In the genomic region with DNA sequence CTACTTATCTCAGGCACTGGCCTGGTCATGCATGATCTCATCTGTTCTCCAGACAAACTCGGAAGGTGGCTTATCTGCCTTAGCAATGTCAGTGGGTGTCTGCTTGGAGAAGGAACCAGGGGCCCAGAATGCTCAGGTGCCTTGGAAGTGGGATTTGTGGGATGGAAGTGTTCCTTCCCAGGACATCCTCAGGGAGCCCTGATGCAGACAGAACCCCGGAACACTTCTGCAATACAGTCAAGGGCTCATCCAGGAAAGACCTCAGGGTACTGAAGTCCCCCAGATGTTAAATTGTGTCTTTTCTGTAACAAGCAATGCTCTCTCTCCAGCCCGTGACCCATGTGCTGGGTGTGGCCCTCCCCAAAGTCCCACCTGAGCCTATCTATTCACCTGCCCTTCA, we compare ENCODE assay signal across 28 mouse cellular contexts.
"Had no signal": no experiment of that assay in that cellular context is flagged by ENCODE, and none has a peak within 500 bp of the region (broad histone marks: within the 10 kb centered on the region; RNA-seq: fewer than 3 reads in every experiment).

No protein-coding gene starts in this region.

- DNase-seq: left cerebral cortex, postnatal 4 days; liver; liver, embryonic 13.5 days; liver, postnatal 0 days; lung, adult 18-20 months; lung, adult 2 months; lung, embryonic 14.5 days; lung, postnatal 10 days; lung, postnatal 14 days; lung, postnatal 36 days; lung, postnatal 4 days; midbrain, embryonic 14.5 days had no signal

- H3K27me3 ChIP-seq: limb, embryonic 12.5 days; limb, embryonic 13.5 days; limb, embryonic 15.5 days; liver, embryonic 12.5 days; liver, embryonic 13.5 days; liver, embryonic 15.5 days; lung, embryonic 15.5 days; megakaryocyte, embryonic 14.5 days; midbrain, embryonic 12.5 days; midbrain, embryonic 13.5 days; midbrain, embryonic 15.5 days; neural tube, embryonic 12.5 days had no signal

- H3K4me1 ChIP-seq: limb, embryonic 10.5 days; limb, embryonic 12.5 days; limb, embryonic 13.5 days; limb, embryonic 15.5 days; liver, embryonic 12.5 days; liver, embryonic 13.5 days; liver, embryonic 15.5 days; lung, embryonic 15.5 days; megakaryocyte, embryonic 14.5 days; midbrain, embryonic 10.5 days; midbrain, embryonic 12.5 days; midbrain, embryonic 13.5 days; midbrain, embryonic 15.5 days; neural tube, embryonic 12.5 days had no signal

- H3K36me3 ChIP-seq: limb, embryonic 10.5 days; limb, embryonic 12.5 days; limb, embryonic 13.5 days; limb, embryonic 15.5 days; liver, embryonic 12.5 days; liver, embryonic 13.5 days; liver, embryonic 15.5 days; lung, embryonic 15.5 days; midbrain, embryonic 10.5 days; midbrain, embryonic 12.5 days; midbrain, embryonic 13.5 days; midbrain, embryonic 15.5 days; neural tube, embryonic 12.5 days had no signal

- H3K9me3 ChIP-seq: limb, embryonic 10.5 days; limb, embryonic 12.5 days; limb, embryonic 15.5 days; liver, embryonic 12.5 days; liver, embryonic 13.5 days; liver, embryonic 15.5 days; lung, embryonic 15.5 days; midbrain, embryonic 10.5 days; midbrain, embryonic 12.5 days; midbrain, embryonic 13.5 days; midbrain, embryonic 15.5 days; neural tube, embryonic 12.5 days had no signal

- H3K27ac ChIP-seq: limb, embryonic 10.5 days; limb, embryonic 12.5 days; limb, embryonic 13.5 days; limb, embryonic 15.5 days; liver, embryonic 12.5 days; liver, embryonic 13.5 days; liver, embryonic 14.5 days; liver, embryonic 15.5 days; lung, embryonic 15.5 days; macrophage; midbrain, embryonic 10.5 days; midbrain, embryonic 12.5 days; midbrain, embryonic 13.5 days; midbrain, embryonic 15.5 days; neural tube, embryonic 12.5 days had no signal

- H3K4me3 ChIP-seq: limb, embryonic 10.5 days; limb, embryonic 12.5 days; limb, embryonic 13.5 days; limb, embryonic 15.5 days; liver, embryonic 12.5 days; liver, embryonic 13.5 days; liver, embryonic 15.5 days; lung, embryonic 15.5 days; megakaryocyte, embryonic 14.5 days; midbrain, embryonic 10.5 days; midbrain, embryonic 12.5 days; midbrain, embryonic 13.5 days; midbrain, embryonic 15.5 days; myocyte; neural tube, embryonic 12.5 days had no signal
